Mouse (Mus musculus): ENCODE data around the gene Asb9. TPM values are rescaled to one million over a fixed set of nuclear protein-coding genes. Genes with fewer than 3 reads are reported as not detected.

Gene Asb9
- polyA plus RNA-seq (2015; fragmentation: Nextera tagmentation; extraction: Ambion mirVana) = not detected in 2 replicates

DNA sequence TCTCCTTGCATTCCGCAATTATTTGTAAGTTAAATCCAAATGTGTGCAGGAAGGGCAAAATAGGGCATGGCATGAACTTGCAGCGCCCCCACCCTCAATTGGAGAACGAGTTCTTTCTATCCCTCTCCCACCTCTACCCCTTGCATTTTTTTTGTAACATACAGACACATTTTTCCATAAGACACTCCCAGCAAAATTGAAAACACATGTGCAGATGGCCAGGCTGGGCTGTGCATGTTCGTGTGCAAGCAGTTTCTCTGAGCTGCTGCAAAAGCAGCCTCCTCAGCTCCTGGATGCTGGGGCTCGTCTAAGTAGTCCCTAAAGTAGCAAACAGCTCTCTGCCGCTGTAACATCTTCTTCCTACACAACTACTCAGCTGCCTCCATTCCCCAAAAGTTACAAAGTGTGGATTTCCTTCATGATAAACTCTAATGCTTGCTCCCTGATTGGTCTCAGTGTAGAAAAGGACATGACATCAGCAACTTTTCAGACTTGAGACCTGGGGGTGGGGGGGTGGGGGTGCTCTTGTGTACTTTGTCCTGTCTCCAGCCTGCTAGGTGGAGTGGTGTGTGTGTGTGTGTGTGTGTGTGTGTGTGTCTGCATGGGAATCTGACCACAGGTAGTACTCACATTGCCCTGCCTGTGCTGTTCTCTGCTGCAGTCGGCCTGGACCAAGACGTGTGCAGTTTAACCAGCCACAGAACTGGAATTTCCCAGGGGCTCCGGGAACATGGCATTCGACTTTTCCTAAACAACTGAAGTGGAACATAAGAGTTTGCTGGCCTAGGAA, at the start of gene Asb9:
Gene Asb9, plus strand, starts transcription at position 619 of the 790 bp plus-strand sequence.

Other genes starting within 250 kb of the Asb9 start
- 0.32 and 0.33 TPM in 2 replicates for gene Bmx, start 248.1 kb upstream of the Asb9 start, polyA plus RNA-seq (2015; fragmentation: Nextera tagmentation; extraction: Ambion mirVana)
- 5.8 and 5.9 TPM in 2 replicates for gene Pir, start 237.0 kb upstream of the Asb9 start, polyA plus RNA-seq (2015; fragmentation: Nextera tagmentation; extraction: Ambion mirVana)
- 0.22 and 0.36 TPM in 2 replicates for gene Vegfd, start 132.9 kb upstream of the Asb9 start, polyA plus RNA-seq (2015; fragmentation: Nextera tagmentation; extraction: Ambion mirVana)
- gene Piga, start 86.5 kb upstream of the Asb9 start, polyA plus RNA-seq (2015; fragmentation: Nextera tagmentation; extraction: Ambion mirVana) = 2.7 and 3.0 TPM in 2 replicates
- not detected in 2 replicates for gene Asb11, start 69.3 kb upstream of the Asb9 start, polyA plus RNA-seq (2015; fragmentation: Nextera tagmentation; extraction: Ambion mirVana)

All from neural tube, postnatal 0 days (tissue).